Mouse (Mus musculus) 416B (cell line): ENCODE data around the gene Kdelc2.
A peak's percentile ranks its signal among the peaks of the same experiment; 100 is the strongest.

ENCODE experiments used
- DNase-seq: peaks from one replicate; pipeline ENCODE4 v3.0.0; 2011; ENCODE audit warnings: low read depth

Gene Kdelc2

GRCm38 (mm10) chr9:53387431-53387830, 3.6 kb downstream of the Kdelc2 start:
- DNase-seq = peak; percentile 17

GRCm38 (mm10) chr9:53389109-53389508, 5.3 kb downstream of the Kdelc2 start:
- DNase-seq = no peak

- no peak for DNase-seq
These were observed 6.3 kb downstream of the Kdelc2 start for GRCm38 (mm10) chr9:53390136-53390535.

- peak; percentile 57 for DNase-seq
These were observed 14.0 kb downstream of the Kdelc2 start for GRCm38 (mm10) chr9:53397685-53398387.

GRCm38 (mm10) chr9:53398388-53398700, 14.5 kb downstream of the Kdelc2 start:
- DNase-seq = peak; percentile 81

- no peak for DNase-seq
These were observed 15.7 kb downstream of the Kdelc2 start for GRCm38 (mm10) chr9:53399537-53399936.

- DNase-seq = no peak
These were observed 16.9 kb downstream of the Kdelc2 start for GRCm38 (mm10) chr9:53400696-53401095.

- no peak for DNase-seq
These were observed 17.3 kb downstream of the Kdelc2 start for GRCm38 (mm10) chr9:53401146-53401545.

GRCm38 (mm10) chr9:53402291-53402711, 18.5 kb downstream of the Kdelc2 start, which contains the start of gene 4930550C14Rik:
Gene 4930550C14Rik (plus strand): TSS chr9:53402325.
- peak; percentile 36 for DNase-seq

GRCm38 (mm10) chr9:53402991-53403390, 19.2 kb downstream of the Kdelc2 start:
- no peak for DNase-seq

- DNase-seq = no peak
These were observed 20.4 kb downstream of the Kdelc2 start for GRCm38 (mm10) chr9:53404050-53404752.

GRCm38 (mm10) chr9:53404753-53405722, 21.2 kb downstream of the Kdelc2 start:
- DNase-seq = peak; percentile 61

- DNase-seq = no peak
These were observed 24.7 kb downstream of the Kdelc2 start for GRCm38 (mm10) chr9:53408548-53408947.

GRCm38 (mm10) chr9:53408953-53409361, 25.1 kb downstream of the Kdelc2 start:
- DNase-seq = no peak

GRCm38 (mm10) chr9:53409427-53409826, 25.6 kb downstream of the Kdelc2 start:
- DNase-seq = no peak

GRCm38 (mm10) chr9:53422133-53422896, 38.5 kb downstream of the Kdelc2 start:
- DNase-seq = peak; percentile 87

- no peak for DNase-seq
These were observed 42.9 kb downstream of the Kdelc2 start for GRCm38 (mm10) chr9:53426726-53427125.

- peak; percentile 60 for DNase-seq
These were observed 43.8 kb downstream of the Kdelc2 start for GRCm38 (mm10) chr9:53427638-53428037.

GRCm38 (mm10) chr9:53435830-53436570, 52.2 kb downstream of the Kdelc2 start:
- DNase-seq = no peak

GRCm38 (mm10) chr9:53450609-53451008, 66.8 kb downstream of the Kdelc2 start:
- no peak for DNase-seq
